ENCODE assay signal across 1 mouse cellular context in genomic region chr6:148955641-148956420, GRCm38 (mm10).
TF ChIP-seq lines count a peak whose summit lies in the region.

No protein-coding gene starts in this region.

TF ChIP-seq in ES-E14, 5 proteins besides CTCF, POLR2A, EP300 and RAD21 (continued from another document):
- TF ChIP-seq CHD2 (IDR thresholded peaks at IDR 0.05; ENCODE audit: low read depth, low read length), result no peak
- TF ChIP-seq ZNF384 (IDR thresholded peaks at IDR 0.05; ENCODE audit: low read depth, low read length), result no peak
- TF ChIP-seq MAFK (IDR thresholded peaks at IDR 0.05; ENCODE audit: insufficient read depth, low read depth, low read length), result no peak
TF ChIP-seq in ES-E14: peak in this region for 0.
